Mouse (Mus musculus): ENCODE data around the gene Lrrc14b. TPM values are rescaled to one million over a fixed set of nuclear protein-coding genes. Genes with fewer than 3 reads are reported as not detected.

Lrrc14b gene
- polyA plus RNA-seq, 1 experiment = 5.0 TPM

- Histone ChIP-seq H3K36me3 (ENCODE audit: control insufficient read depth, insufficient read depth, low read length) (peaks cover 61% of the 10 kb centered on the region), H3K27me3 (ENCODE audit: control insufficient read depth, insufficient read depth, low read length) (no peaks in the 10 kb centered on the region), H3K4me1 (replicated peaks; ENCODE audit: control insufficient read depth, insufficient read depth, low read length) (no peaks in the 10 kb centered on the region), H3K4me3 (ENCODE audit: control insufficient read depth, insufficient read depth, low read length) (no peak overlapping the region), H3K27ac (ENCODE audit: control insufficient read depth, insufficient read depth, low read length) (no peak overlapping the region)
- WGBS = 54% methylated on average over 3 of the region's 3 CpGs
- no peak for TF ChIP-seq POLR2A (IDR thresholded peaks at IDR 0.05; ENCODE audit: control insufficient read depth, extremely low read depth, insufficient read depth, low read length, poor library complexity)
- TF ChIP-seq CTCF (IDR thresholded peaks at IDR 0.05; ENCODE audit: borderline replicate concordance, control insufficient read depth, extremely low read depth, insufficient read depth, low read length, poor library complexity) = no peak
- peak; percentile 49 for DNase-seq
Measured at GRCm38 (mm10) chr13:74341036-74341435, 22.8 kb downstream of the Lrrc14b start.

- H3K4me1 ChIP-seq (replicated peaks; ENCODE audit: control insufficient read depth, insufficient read depth, low read length) = no peaks in the 10 kb centered on the region
- TF ChIP-seq POLR2A (IDR thresholded peaks at IDR 0.05; ENCODE audit: control insufficient read depth, extremely low read depth, insufficient read depth, low read length, poor library complexity) = no peak
- TF ChIP-seq CTCF (IDR thresholded peaks at IDR 0.05; ENCODE audit: borderline replicate concordance, control insufficient read depth, extremely low read depth, insufficient read depth, low read length, poor library complexity) = no peak
- H3K27ac ChIP-seq (ENCODE audit: control insufficient read depth, insufficient read depth, low read length) = no peak overlapping the region
- peaks cover 73% of the 10 kb centered on the region for H3K36me3 ChIP-seq (ENCODE audit: control insufficient read depth, insufficient read depth, low read length)
- no peak for DNase-seq
- no peaks in the 10 kb centered on the region for H3K27me3 ChIP-seq (ENCODE audit: control insufficient read depth, insufficient read depth, low read length)
- H3K4me3 ChIP-seq (ENCODE audit: control insufficient read depth, insufficient read depth, low read length) = no peak overlapping the region
Measured at GRCm38 (mm10) chr13:74329321-74329720, 34.5 kb downstream of the Lrrc14b start.

DNA sequence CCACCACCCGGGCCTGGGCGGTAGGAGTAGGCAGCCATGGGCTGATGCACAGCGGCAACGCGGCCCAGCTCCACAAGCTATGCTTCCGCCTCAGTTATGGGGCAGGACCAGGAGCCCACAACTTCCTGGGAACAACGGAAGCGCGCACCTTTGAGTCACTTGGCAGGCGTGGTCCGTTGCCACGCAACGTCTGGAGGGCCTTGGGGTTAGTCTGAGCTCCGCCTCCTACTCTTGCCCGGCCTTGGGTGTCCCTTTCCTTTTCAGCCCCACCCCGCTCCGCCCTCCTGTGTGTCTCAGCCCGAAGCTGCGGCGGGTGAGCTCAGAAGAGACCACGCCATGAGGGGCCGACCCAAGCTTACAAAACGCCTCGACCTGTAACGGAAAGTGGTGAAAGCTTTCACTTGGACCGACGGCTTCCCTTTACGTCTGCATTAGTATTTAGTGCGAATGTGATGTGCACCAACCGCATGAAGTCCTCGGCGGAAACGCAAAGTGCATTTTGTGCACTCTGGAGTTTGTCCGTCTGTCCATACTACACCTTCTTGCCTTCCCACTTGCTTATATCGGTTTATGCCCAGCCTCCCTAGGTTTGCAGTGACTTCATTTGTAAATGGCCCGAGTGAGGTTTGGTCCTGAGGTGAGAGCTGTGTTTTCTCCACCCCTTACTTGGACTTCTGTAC lies 46.5 kb downstream of the Lrrc14b start, which contains the start of gene Pdcd6:
Gene Pdcd6 (minus strand): TSS at position 411 of the 680 bp plus-strand sequence.
- H3K27me3 ChIP-seq (ENCODE audit: control insufficient read depth, insufficient read depth, low read length) = no peaks in the 10 kb centered on the region
- 0 out of 2 replicates have a peak, but pooled peaks have one; percentile 43 for TF ChIP-seq CTCF (IDR thresholded peaks at IDR 0.05; ENCODE audit: borderline replicate concordance, control insufficient read depth, extremely low read depth, insufficient read depth, low read length, poor library complexity)
- peak; percentile 53; the same call in 1 of the 2 replicates for TF ChIP-seq POLR2A (IDR thresholded peaks at IDR 0.05; ENCODE audit: control insufficient read depth, extremely low read depth, insufficient read depth, low read length, poor library complexity)
- H3K4me1 ChIP-seq (replicated peaks; ENCODE audit: control insufficient read depth, insufficient read depth, low read length) = peaks cover 3% of the 10 kb centered on the region
- WGBS = under 1% methylated on average over 36 of the region's 36 CpGs
- peak within 1 kb of the TSS; percentile 82 for H3K4me3 ChIP-seq (ENCODE audit: control insufficient read depth, insufficient read depth, low read length)
- H3K36me3 ChIP-seq (ENCODE audit: control insufficient read depth, insufficient read depth, low read length) = peaks cover 7% of the 10 kb centered on the region
- peak; percentile 91 for DNase-seq
- H3K27ac ChIP-seq (ENCODE audit: control insufficient read depth, insufficient read depth, low read length) = peak within 1 kb of the TSS; percentile 2; the same call in 1 of the 2 replicates

DNA sequence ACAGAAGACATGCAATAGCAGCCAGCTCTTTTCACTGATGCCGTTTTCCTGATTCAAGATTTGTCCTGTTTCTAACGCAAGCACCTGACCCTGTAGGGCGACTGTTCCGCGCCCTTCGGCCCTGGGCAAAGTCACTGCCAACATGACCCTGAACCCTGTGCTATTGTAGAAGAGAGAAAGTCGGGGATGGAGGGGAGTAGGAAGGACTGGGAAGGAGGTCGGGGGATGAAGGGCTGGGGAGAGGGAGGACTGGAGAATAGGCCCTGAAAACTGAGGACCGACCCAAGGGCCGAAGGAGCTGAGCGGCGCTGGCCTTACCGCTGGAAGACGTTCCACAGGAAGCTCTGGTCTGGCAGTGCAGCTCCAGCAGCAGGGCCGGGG lies 47.0 kb downstream of the Lrrc14b start:
- Histone ChIP-seq H3K4me3 (ENCODE audit: control insufficient read depth, insufficient read depth, low read length) (peak overlapping the region; percentile 82), H3K27ac (ENCODE audit: control insufficient read depth, insufficient read depth, low read length) (no peak overlapping the region), H3K27me3 (ENCODE audit: control insufficient read depth, insufficient read depth, low read length) (no peaks in the 10 kb centered on the region), H3K4me1 (replicated peaks; ENCODE audit: control insufficient read depth, insufficient read depth, low read length) (peaks cover 3% of the 10 kb centered on the region), H3K36me3 (ENCODE audit: control insufficient read depth, insufficient read depth, low read length) (peaks cover 2% of the 10 kb centered on the region)
- 2% methylated on average over 15 of the region's 15 CpGs for WGBS
- TF ChIP-seq CTCF (IDR thresholded peaks at IDR 0.05; ENCODE audit: borderline replicate concordance, control insufficient read depth, extremely low read depth, insufficient read depth, low read length, poor library complexity) = no peak
- TF ChIP-seq POLR2A (IDR thresholded peaks at IDR 0.05; ENCODE audit: control insufficient read depth, extremely low read depth, insufficient read depth, low read length, poor library complexity) = no peak
- no peak for DNase-seq

DNA sequence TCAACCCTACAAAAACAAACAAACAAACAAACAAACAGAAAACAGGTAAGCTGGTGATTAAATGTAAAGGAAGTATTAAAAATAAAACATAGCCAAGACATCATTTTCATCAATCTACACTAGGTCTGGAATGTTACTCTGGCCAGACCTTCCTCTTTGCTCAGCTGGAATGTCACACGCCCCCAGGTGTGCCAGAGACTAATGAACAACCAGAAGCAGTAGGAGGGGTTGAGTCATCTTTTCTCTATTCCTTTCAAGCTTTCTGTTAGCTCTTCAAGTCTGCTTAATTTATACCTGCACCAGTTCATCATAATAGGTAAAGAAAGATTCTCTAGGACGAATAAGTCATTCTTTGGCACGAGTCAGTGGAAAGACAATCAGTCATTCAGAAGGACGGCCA lies 47.4 kb downstream of the Lrrc14b start:
- WGBS = 28% methylated on average over 4 of the region's 4 CpGs
- H3K4me3 ChIP-seq (ENCODE audit: control insufficient read depth, insufficient read depth, low read length) = peak overlapping the region; percentile 82
- no peaks in the 10 kb centered on the region for H3K27me3 ChIP-seq (ENCODE audit: control insufficient read depth, insufficient read depth, low read length)
- no peak for TF ChIP-seq POLR2A (IDR thresholded peaks at IDR 0.05; ENCODE audit: control insufficient read depth, extremely low read depth, insufficient read depth, low read length, poor library complexity)
- TF ChIP-seq CTCF (IDR thresholded peaks at IDR 0.05; ENCODE audit: borderline replicate concordance, control insufficient read depth, extremely low read depth, insufficient read depth, low read length, poor library complexity) = no peak
- no peak for DNase-seq
- H3K27ac ChIP-seq (ENCODE audit: control insufficient read depth, insufficient read depth, low read length) = no peak overlapping the region
- H3K4me1 ChIP-seq (replicated peaks; ENCODE audit: control insufficient read depth, insufficient read depth, low read length) = peaks cover 3% of the 10 kb centered on the region
- no peaks in the 10 kb centered on the region; the same call in 1 of the 2 replicates for H3K36me3 ChIP-seq (ENCODE audit: control insufficient read depth, insufficient read depth, low read length)

- WGBS = 95% methylated on average over 3 of the region's 3 CpGs
- TF ChIP-seq CTCF (IDR thresholded peaks at IDR 0.05; ENCODE audit: borderline replicate concordance, control insufficient read depth, extremely low read depth, insufficient read depth, low read length, poor library complexity) = no peak
Measured at GRCm38 (mm10) chr13:74314616-74315015, 49.2 kb downstream of the Lrrc14b start.

More at GRCm38 (mm10) chr13:74314616-74315015, 49.2 kb downstream of the Lrrc14b start:
- H3K27ac ChIP-seq (ENCODE audit: control insufficient read depth, insufficient read depth, low read length) = no peak overlapping the region
- H3K36me3 ChIP-seq (ENCODE audit: control insufficient read depth, insufficient read depth, low read length) = peaks cover 14% of the 10 kb centered on the region
- H3K4me1 ChIP-seq (replicated peaks; ENCODE audit: control insufficient read depth, insufficient read depth, low read length) = peaks cover 3% of the 10 kb centered on the region
- no peaks in the 10 kb centered on the region for H3K27me3 ChIP-seq (ENCODE audit: control insufficient read depth, insufficient read depth, low read length)
- no peak overlapping the region for H3K4me3 ChIP-seq (ENCODE audit: control insufficient read depth, insufficient read depth, low read length)
- DNase-seq = no peak

Other genes starting within 250 kb of the Lrrc14b start
- 0.20 and 0.27 TPM in 2 replicates for gene Slc9a3, start 242.5 kb downstream of the Lrrc14b start, polyA plus RNA-seq (2012; rRNA removed)
- 36.1 and 45.6 TPM in 2 replicates for gene Exoc3, start 155.3 kb downstream of the Lrrc14b start, polyA plus RNA-seq (2012; rRNA removed)
- 0.51 and 1.2 TPM in 2 replicates for gene Ahrr, start 71.7 kb downstream of the Lrrc14b start, polyA plus RNA-seq (2012; rRNA removed)
- gene Pdcd6, start 46.4 kb downstream of the Lrrc14b start, polyA plus RNA-seq (2012; rRNA removed) = 92.8 and 109 TPM in 2 replicates
- 115 and 127 TPM in 2 replicates for gene Sdha, start 13.7 kb downstream of the Lrrc14b start, polyA plus RNA-seq (2012; rRNA removed)
- 3.6 and 4.0 TPM in 2 replicates for gene Ccdc127, start 13.7 kb downstream of the Lrrc14b start, polyA plus RNA-seq (2012; rRNA removed)
- gene Zfp72, start 26.8 kb upstream of the Lrrc14b start, polyA plus RNA-seq (2012; rRNA removed) = 0.19 and 0.23 TPM in 2 replicates
- 23.3 and 32.4 TPM in 2 replicates for gene Ftl1-ps1, start 35.7 kb upstream of the Lrrc14b start, polyA plus RNA-seq (2012; rRNA removed)
- gene Zfp825, start 130.0 kb upstream of the Lrrc14b start, polyA plus RNA-seq (2012; rRNA removed) = 0.98 and 1.1 TPM in 2 replicates

Measured in thymus, adult 2 months (tissue).